Mouse (Mus musculus) neutrophil, adult 83 days (primary cell): ENCODE measurements around the gene Paqr7. TPM values are rescaled to one million over a fixed set of nuclear protein-coding genes. Genes with fewer than 3 reads are reported as not detected.

ENCODE experiments used
- total RNA-seq, 2 experiments: library from RNA; stranded (reverse); gene quantifications; one replicate each; pipeline ENCODE4 v1.2.4; 2023

Paqr7 gene
- 10 to 100 TPM; 28.2 to 30.5 TPM for total RNA-seq

DNA sequence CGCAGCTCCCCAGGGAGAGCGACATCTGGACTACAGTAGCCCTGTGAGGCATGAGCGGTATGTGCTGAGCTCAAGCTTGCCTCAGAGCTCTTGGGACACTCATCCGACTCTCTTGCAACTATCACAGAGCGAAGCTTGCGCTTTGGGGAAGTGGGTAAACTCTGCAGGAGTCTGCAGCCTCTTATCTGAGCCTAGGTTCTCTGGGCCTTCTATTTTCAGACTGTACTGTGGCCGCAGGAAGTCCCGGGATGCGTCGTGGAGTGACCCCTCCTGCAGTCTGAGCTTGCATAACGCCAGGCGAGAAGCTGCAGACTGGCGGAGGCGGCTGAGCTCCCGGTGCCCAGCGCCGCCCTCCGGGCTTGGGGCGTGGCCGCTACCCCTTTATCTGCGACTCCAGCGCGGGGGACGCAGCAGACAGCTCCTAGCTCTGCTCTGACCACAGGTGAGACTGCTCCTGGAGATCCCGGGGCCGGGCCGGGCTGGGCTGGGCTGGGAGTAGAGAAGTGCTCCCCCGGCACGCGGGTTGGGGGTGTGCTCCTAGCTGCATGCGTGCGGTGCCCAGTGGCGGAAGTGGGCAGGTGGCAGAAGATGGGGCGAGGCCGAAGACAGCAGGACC is at the start of gene Paqr7:
TSS of gene Paqr7 (plus strand) at position 103 of the 616 bp plus-strand sequence.

DNA sequence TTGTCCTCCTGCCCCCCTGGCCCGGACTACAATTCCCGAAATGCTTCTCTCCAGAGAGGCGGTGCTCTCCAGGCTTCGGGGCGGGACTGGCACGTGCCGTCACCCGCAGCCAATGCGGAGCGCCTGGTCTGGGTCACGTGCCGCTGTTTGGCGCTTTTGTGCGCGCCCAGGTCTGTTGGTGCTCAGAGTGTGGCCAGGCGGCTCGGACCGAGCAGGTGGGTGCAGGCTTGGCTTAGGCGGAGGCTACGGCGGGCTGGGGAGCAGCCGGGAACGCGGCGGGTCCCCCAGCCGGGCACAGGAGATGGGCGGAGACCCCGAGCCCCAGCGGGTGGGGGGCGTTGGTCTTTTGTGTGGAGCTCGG is 28.3 kb upstream of the Paqr7 start, which contains the start of gene Stmn1:
TSS of gene Stmn1 (plus strand) at position 106 of the 361 bp plus-strand sequence.

DNA sequence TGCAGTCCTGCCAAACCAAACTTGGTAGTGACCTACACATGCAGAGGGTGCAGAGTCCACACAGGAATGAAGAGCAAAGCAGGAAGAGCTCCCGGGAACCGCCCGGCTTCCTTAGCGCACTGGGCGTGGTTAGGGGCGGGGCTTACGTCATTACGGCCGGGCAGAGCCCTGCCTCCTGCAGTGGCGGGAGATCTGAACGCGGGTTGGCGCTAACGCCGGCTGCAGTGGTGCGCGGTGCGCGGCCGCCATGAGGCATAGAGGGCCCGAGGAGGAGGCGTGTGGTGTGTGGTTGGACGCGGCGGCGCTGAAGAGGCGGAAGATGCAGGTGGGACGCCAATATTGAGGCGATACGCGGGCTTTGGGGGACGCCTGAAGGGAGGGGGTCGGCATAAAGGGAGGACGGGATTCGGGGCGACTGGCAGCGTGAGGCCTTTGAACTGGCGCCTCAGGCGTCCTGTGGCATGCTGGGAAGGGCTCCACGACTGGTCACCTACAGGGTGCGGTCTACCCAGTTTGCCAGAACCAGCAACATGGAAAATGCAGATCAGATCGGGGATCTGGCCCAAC is 14.4 kb downstream of the Paqr7 start, which contains the start of gene Aunip:
TSS of gene Aunip (plus strand) at position 155 of the 567 bp plus-strand sequence.

DNA sequence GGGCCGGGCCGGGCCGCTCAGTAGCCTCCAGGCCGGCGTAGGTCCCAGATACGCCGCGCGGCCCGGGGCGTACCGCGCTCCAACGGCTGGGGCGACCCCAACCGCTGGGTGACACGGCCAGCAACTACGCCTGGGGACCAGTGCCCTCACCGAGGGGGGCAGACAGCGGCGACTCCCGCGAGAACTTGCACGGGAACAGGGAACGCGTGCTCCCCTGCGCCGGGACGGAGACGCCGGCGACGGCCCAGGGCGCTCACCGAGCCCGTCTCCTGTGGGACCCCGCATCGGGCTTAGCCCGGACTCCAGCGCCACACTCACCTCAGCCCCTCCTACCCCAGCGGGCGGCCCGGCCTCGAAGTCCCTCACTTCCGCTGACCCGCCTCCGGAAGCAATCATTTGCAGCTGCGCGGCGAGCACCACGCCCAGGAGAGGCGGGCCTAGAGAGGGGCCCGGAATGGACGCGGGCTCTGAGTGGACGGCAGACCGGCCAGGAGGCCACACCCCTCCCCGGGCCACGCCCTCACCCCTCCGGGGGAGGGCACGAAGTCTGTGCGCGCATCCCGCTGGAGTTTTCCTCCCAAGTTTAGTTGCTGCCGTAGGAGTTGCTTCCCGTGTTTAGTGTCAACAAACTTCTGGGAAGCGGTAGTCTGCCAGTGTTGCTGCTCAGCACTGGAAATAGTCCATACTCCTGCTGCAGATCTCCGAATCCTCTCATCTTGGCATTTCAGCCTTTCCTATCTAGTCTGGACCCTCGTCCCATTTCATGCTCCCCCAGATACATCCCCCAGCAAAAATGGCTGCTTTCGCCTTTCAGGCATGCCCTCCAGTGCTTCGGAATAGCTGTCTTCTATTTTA is 38.7 kb downstream of the Paqr7 start, which contains the start of gene Mtfr1l:
TSS of gene Mtfr1l (minus strand) at position 456 of the 855 bp plus-strand sequence.

DNA sequence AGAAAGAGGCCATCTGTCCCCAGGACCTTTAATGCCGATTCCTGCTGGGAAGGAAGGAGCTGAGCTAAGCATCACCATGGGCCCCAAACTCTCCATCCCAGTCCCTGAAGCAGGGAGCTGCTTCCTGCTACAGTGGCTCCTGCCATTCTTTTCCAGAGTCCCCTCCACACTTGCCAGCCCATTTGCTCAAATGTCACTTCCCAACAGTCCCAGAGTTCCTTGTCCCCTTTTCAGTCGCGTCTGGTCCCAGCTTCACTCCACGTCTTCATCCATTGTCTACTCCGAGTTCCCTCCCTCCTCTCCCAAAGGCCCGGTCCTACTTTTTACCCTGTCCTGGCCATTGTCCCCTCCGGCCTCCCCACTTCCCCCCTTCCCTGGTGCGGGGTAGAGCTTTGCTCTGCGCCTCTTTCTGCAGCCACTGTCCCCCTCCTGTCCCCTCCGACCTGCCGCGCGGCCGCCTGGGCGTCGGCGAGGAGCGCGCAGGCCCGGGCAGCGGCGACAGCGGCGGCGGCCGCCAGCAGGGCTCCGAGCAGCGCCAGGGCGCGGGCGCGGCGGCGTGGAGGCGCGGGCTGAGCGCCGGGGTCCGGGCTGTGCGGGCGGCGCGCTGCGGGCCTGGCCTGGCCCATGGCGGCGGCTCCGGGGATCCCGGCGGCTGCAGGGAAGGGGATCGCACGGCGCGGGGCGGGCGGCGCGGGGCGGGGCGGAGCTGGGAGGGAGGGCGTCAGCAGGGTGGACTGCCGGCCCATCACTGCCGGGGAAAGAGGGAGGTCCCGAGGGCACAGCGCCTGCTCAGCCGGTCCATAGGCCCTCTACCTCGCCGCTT is 55.2 kb downstream of the Paqr7 start, which contains the start of gene Selenon:
TSS of gene Selenon (minus strand) at position 673 of the 823 bp plus-strand sequence.

Other genes with a start within 250 kb of the Paqr7 start
- not detected for gene Gm30191, start 249.8 kb upstream of the Paqr7 start, total RNA-seq
- gene Grrp1, start 242.6 kb upstream of the Paqr7 start, total RNA-seq, result 1 to 10 TPM in 1 of 2 experiments, not detected in 1; 1.5 TPM
- gene Pdik1l, start 208.8 kb upstream of the Paqr7 start, total RNA-seq, result 10 to 100 TPM; 15.1 to 17.7 TPM
- gene Trim63, start 181.6 kb upstream of the Paqr7 start, total RNA-seq, result not detected
- under 1 TPM; 0.20 to 0.22 TPM for gene Slc30a2, start 153.5 kb upstream of the Paqr7 start, total RNA-seq
- gene Extl1, start 112.8 kb upstream of the Paqr7 start, total RNA-seq, result not detected
- gene Pafah2, start 100.4 kb upstream of the Paqr7 start, total RNA-seq, result 10 to 100 TPM; 16.8 to 18.2 TPM
- 100 to 1,000 TPM; 235 to 236 TPM for gene Stmn1, start 28.4 kb upstream of the Paqr7 start, total RNA-seq
- gene Aunip, start 14.3 kb downstream of the Paqr7 start, total RNA-seq, result 1 to 10 TPM; 5.8 to 7.1 TPM
- 10 to 100 TPM; 34.8 to 36.7 TPM for gene Mtfr1l, start 38.7 kb downstream of the Paqr7 start, total RNA-seq
- 10 to 100 TPM; 63.6 to 88.6 TPM for gene Selenon, start 55.5 kb downstream of the Paqr7 start, total RNA-seq
- 10 to 100 TPM; 28.0 to 35.0 TPM for gene Man1c1, start 207.6 kb downstream of the Paqr7 start, total RNA-seq